Mouse (Mus musculus) midbrain, embryonic 11.5 days (tissue): ENCODE results near the gene Teddm3. TPM values are rescaled to one million over a fixed set of nuclear protein-coding genes. Genes with fewer than 3 reads are reported as not detected.
"Not testable (repeated sequence)": the region's sequence is repeated elsewhere in the genome, so short reads cannot be mapped to it uniquely, and the experiment has no call there.

Experiments used
- ATAC-seq: fragments of 200-750 bp; cut with Nextera tagmentation; 2 replicates; pipeline ENCODE4 v1.8.0; 2017; ENCODE audit warnings: moderate TSS enrichment, moderate library complexity; ENCODE audit not compliant: low FRiP score
- DNase-seq: peaks from one replicate; pipeline ENCODE4 v3.0.0; 2015; ENCODE audit warnings: low spot score; ENCODE audit errors: missing footprints
- H3K27ac ChIP-seq: fragments of 300-500 bp; sonication (generic); 2 replicates; pipeline ENCODE4 v1.5.1; 2014; ENCODE audit warnings: low read depth, low read length
- H3K27me3 ChIP-seq: fragments of 300-500 bp; sonication (generic); 2 replicates; pipeline ENCODE4 v1.6.1; 2014; ENCODE audit warnings: mild to moderate bottlenecking, low read length, moderate library complexity, mixed read lengths; ENCODE audit not compliant: control insufficient read depth, insufficient read depth
- H3K36me3 ChIP-seq: fragments of 300-500 bp; sonication (generic); 2 replicates; pipeline ENCODE4 v1.6.1; 2014; ENCODE audit warnings: mild to moderate bottlenecking, low read length, moderate library complexity, mixed read lengths; ENCODE audit not compliant: control insufficient read depth, insufficient read depth
- H3K4me1 ChIP-seq: fragments of 300-500 bp; sonication (generic); 2 replicates; pipeline ENCODE4 v1.6.1; 2014; ENCODE audit warnings: low read length; ENCODE audit not compliant: control insufficient read depth, insufficient read depth
- H3K4me2 ChIP-seq: fragments of 300-500 bp; sonication (generic); 2 replicates; pipeline ENCODE4 v1.6.1; 2014; ENCODE audit warnings: mild to moderate bottlenecking, moderate library complexity
- H3K4me3 ChIP-seq: fragments of 300-500 bp; sonication (generic); 2 replicates; pipeline ENCODE4 v1.5.1; 2014; ENCODE audit warnings: low read depth, low read length
- H3K9ac ChIP-seq: fragments of 300-500 bp; sonication (generic); 2 replicates; pipeline ENCODE4 v1.6.1; 2014; ENCODE audit warnings: low read length
- H3K9me3 ChIP-seq: fragments of 300-500 bp; sonication (generic); 2 replicates; pipeline ENCODE4 v1.6.1; 2016; ENCODE audit warnings: low read length; ENCODE audit not compliant: control insufficient read depth
- WGBS: fragments of 180-500 bp; shearing (Covaris S2); extraction: QIAGEN DNeasy Blood & Tissue Kit; methylation state at CpG from one replicate; pipeline ENCODE4 v1.1.7; 2014; 5-methylcytosine and 5-hydroxymethylcytosine counted together
- polyA plus RNA-seq: library from polyadenylated mRNA; unstranded; fragments of >200 nt; fragmentation: Nextera tagmentation; extraction: Ambion mirVana; gene quantifications from 2 replicates; pipeline ENCODE4 v1.2.1, GENCODE M21; 2014

Gene Teddm3
- polyA plus RNA-seq, 1 experiment from 2014 or later, result not detected

GRCm38 (mm10) chr16:21163423-21163822 lies 9.6 kb upstream of the Teddm3 start:
- not testable (repeated sequence) for ATAC-seq, DNase-seq, H3K27me3 ChIP-seq, H3K9me3 ChIP-seq, H3K9ac ChIP-seq, H3K4me1 ChIP-seq, H3K4me3 ChIP-seq, H3K27ac ChIP-seq, H3K36me3 ChIP-seq, H3K4me2 ChIP-seq
- WGBS, result 81% methylated on average over 3 of the region's 3 CpGs

DNA sequence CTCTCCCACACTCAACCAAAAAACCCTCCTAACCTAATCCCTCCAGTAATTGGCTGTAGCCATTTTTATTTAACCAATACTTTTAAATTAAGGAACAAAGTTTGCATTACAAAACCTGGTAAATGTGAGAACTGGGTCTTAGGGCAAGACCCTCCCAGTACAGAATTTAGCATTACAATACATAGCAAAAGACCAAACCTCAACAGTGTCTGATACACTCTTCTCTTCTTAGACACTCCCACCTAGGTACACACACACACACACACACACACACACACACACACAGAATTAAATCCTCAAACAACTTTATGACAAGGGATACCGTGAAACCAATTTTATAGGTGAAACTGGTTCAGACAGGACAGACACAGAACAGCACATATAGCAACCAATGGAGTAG lies 5.4 kb upstream of the Teddm3 start:
- not testable (repeated sequence) for H3K4me2 ChIP-seq, H3K27me3 ChIP-seq, DNase-seq, H3K9me3 ChIP-seq, H3K36me3 ChIP-seq, H3K27ac ChIP-seq, H3K9ac ChIP-seq, H3K4me1 ChIP-seq, H3K4me3 ChIP-seq, ATAC-seq
- 91% methylated on average over 1 of the region's 1 CpGs for WGBS

DNA sequence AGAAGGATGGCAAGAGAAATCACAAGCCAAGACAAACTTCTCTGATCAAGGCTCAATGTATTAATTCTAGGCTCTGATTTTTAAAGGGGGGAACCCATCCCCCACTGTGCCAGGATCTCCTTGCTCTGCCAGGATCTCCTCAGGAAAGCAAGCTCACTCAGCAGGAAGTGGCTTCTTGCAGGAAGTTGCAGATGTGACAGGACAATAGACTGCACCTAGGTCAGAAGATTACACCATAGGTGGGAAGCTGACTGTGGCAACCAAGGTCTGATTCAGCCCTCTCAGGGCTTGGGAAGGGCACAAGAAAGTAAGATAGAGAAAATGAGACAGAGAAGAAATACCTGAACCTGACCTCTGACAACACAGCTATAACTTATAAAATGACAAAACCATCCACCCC lies 2.5 kb upstream of the Teddm3 start:
- not testable (repeated sequence) for H3K27me3 ChIP-seq, ATAC-seq

DNA sequence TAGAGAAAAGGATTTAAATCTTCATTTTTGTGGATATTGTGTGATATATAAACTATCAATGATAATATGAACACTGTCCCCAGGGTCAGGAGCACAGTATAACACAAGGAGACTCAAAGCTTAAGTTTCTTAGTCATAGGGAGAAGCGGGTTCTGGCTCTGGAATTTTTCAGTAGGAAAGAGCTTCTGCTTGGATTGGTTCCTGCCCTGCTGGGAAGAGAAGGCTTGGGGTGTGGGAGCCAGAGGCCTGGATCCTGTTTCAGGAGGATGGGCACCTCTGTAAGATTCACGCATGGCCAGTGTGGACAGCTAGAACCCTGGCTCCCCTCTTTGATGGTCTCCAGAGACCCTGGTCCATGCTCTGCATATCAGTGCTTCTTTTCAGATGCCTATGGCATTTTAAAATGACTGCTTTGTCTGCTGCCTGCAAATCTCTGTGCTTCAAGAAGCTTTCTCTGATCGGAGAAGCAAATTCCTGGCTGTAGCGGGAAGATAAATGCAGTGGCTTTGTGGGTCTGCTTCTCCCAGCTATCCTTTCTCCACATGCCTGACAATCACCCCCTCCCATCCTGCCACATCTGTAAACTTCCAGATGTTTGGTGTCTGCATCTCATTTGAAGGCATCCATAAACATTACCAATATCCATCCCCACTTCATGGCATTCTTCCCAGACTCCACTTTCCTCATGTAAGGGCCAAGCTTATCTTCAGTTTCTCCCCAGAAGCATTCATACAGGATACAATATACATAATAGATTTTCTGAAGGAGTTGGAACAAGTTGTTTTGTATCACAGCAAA lies 2.0 kb downstream of the Teddm3 start:
- Histone ChIP-seq H3K4me2 (no peak overlapping the region), H3K9me3 (no peaks in the 10 kb centered on the region), H3K36me3 (no peaks in the 10 kb centered on the region), H3K27me3 (no peaks in the 10 kb centered on the region), H3K4me1 (no peaks in the 10 kb centered on the region), H3K9ac (no peak overlapping the region), H3K27ac (no peak overlapping the region), H3K4me3 (no peak overlapping the region)
- WGBS, result 76% methylated on average over 4 of the region's 4 CpGs
- DNase-seq, result no peak
- no peak for ATAC-seq

More for the DNA sequence above, 2.5 kb upstream of the Teddm3 start:
- not testable (repeated sequence) for H3K4me3 ChIP-seq, H3K9me3 ChIP-seq, DNase-seq, H3K36me3 ChIP-seq, H3K9ac ChIP-seq, H3K4me1 ChIP-seq, H3K27ac ChIP-seq, H3K4me2 ChIP-seq

DNA sequence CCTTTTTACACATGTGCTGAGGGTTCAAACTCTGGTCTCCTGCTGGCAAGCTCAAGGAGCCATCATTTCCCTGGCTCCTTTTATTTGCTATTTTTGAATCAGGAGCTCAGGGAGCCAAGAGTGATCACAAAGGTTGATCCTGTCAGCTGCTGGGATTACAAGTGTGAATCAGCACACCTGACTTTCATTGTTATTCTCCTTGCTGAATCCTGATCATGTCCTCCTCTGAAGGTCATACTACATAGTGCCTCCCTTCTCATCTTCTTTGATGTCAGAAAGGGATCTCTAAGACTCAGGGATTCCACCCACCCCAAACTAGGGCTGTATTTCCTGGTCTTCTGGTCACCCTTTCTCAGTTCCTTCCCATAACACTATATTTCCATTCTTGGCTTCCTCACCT lies 3.9 kb downstream of the Teddm3 start:
- Histone ChIP-seq H3K4me2 (no peak overlapping the region), H3K36me3 (no peaks in the 10 kb centered on the region), H3K27ac (no peak overlapping the region), H3K4me3 (no peak overlapping the region), H3K9ac (no peak overlapping the region), H3K4me1 (no peaks in the 10 kb centered on the region), H3K27me3 (no peaks in the 10 kb centered on the region), H3K9me3 (no peaks in the 10 kb centered on the region)
- DNase-seq, result no peak
- ATAC-seq, result no peak

GRCm38 (mm10) chr16:21148451-21148850 lies 5.3 kb downstream of the Teddm3 start:
- H3K9me3 ChIP-seq, DNase-seq, H3K4me2 ChIP-seq, H3K27ac ChIP-seq, H3K9ac ChIP-seq, H3K4me3 ChIP-seq, H3K36me3 ChIP-seq, H3K4me1 ChIP-seq, H3K27me3 ChIP-seq, ATAC-seq: not testable (repeated sequence)
- WGBS, result 94% methylated on average over 1 of the region's 1 CpGs

GRCm38 (mm10) chr16:21136312-21137083 lies 17.3 kb downstream of the Teddm3 start:
- H3K36me3 ChIP-seq, result no peaks in the 10 kb centered on the region
- no peak for ATAC-seq
- no peaks in the 10 kb centered on the region for H3K27me3 ChIP-seq
- H3K27ac ChIP-seq, result no peak overlapping the region
- H3K4me2 ChIP-seq, result no peak overlapping the region
- H3K4me3 ChIP-seq, result no peak overlapping the region
- 59% methylated on average over 1 of the region's 1 CpGs for WGBS
- H3K9ac ChIP-seq, result no peak overlapping the region
- H3K4me1 ChIP-seq, result no peaks in the 10 kb centered on the region
- no peak for DNase-seq
- H3K9me3 ChIP-seq, result no peaks in the 10 kb centered on the region

DNA sequence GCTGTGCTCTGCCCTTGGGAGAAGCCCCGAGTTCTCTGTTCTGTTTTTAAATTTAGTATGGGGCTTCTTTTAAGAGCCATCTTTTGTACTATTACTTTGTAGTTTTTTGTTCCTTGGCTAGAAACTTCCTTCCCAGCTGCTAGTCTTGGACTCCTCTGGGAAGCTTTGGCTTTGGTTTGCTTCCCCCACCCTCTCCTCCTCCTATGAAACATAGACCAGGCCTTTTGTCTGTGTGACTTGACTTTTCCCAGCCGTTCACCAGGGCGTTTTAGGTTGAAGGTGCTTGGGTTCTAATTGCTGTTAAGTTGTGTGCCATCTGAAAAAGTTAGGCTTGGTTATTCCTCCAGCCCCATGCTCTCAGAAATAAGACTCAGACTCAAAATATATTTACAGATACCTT lies 26.1 kb downstream of the Teddm3 start:
- not testable (repeated sequence) for H3K4me3 ChIP-seq, H3K36me3 ChIP-seq, H3K4me2 ChIP-seq, H3K4me1 ChIP-seq, ATAC-seq, H3K27ac ChIP-seq, H3K9ac ChIP-seq, H3K27me3 ChIP-seq, DNase-seq, H3K9me3 ChIP-seq
- 80% methylated on average over 3 of the region's 3 CpGs for WGBS

GRCm38 (mm10) chr16:21122776-21123175 lies 31.0 kb downstream of the Teddm3 start:
- H3K4me1 ChIP-seq, H3K4me2 ChIP-seq, H3K36me3 ChIP-seq, H3K27ac ChIP-seq, H3K27me3 ChIP-seq, H3K9ac ChIP-seq, H3K4me3 ChIP-seq, ATAC-seq, H3K9me3 ChIP-seq, DNase-seq: not testable (repeated sequence)
- WGBS, result 80% methylated on average over 2 of the region's 2 CpGs
